Mouse (Mus musculus) heart, embryonic 12.5 days (tissue): Measurements from ENCODE around the gene Gm15013. TPM values are rescaled to one million over a fixed set of nuclear protein-coding genes. Genes with fewer than 3 reads are reported as not detected.

Experiments
- polyA plus RNA-seq: library from polyadenylated mRNA; unstranded; fragments of >200 nt; fragmentation: Nextera tagmentation; extraction: Ambion mirVana; gene quantifications from 2 replicates; pipeline ENCODE4 v1.2.1, GENCODE M21; 2016

Gene Gm15013
- polyA plus RNA-seq, 1 experiment from 2014 or later: not detected

Other genes with a start within 250 kb of the Gm15013 start
- 1.6 TPM in 2 replicates for gene D330045A20Rik, start 234.1 kb downstream of the Gm15013 start, polyA plus RNA-seq
- 32.3 and 32.7 TPM in 2 replicates for gene Rnf128, start 151.2 kb downstream of the Gm15013 start, polyA plus RNA-seq
- gene Tbc1d8b, start 29.5 kb downstream of the Gm15013 start, polyA plus RNA-seq: 3.4 and 3.7 TPM in 2 replicates
- gene Ripply1, start 67.9 kb upstream of the Gm15013 start, polyA plus RNA-seq: not detected in 2 replicates
- gene Cldn2, start 86.3 kb upstream of the Gm15013 start, polyA plus RNA-seq: 0.08 and 0.27 TPM in 2 replicates
- gene Morc4, start 157.2 kb upstream of the Gm15013 start, polyA plus RNA-seq: 13.4 and 15.6 TPM in 2 replicates